Mouse (Mus musculus) E14TG2a.4 (cell line): ENCODE data around the gene Gm17175.
"Not testable (repeated sequence)": the region's sequence is repeated elsewhere in the genome, so short reads cannot be mapped to it uniquely, and the experiment has no call there.

Experiments used
- H3K27me3 ChIP-seq: 2 replicates; pipeline ENCODE4 v1.6.1; 2014; ENCODE audit warnings: low read length, control low read depth; ENCODE audit not compliant: insufficient read depth
- H3K36me3 ChIP-seq: 2 replicates; pipeline ENCODE4 v1.6.1; 2014; ENCODE audit warnings: low read length, control low read depth; ENCODE audit not compliant: insufficient read depth
- H3K4me1 ChIP-seq: replicated peaks from 2 replicates; pipeline ENCODE4 v1.6.1; 2014; ENCODE audit warnings: low read depth, low read length, control low read depth
- H3K4me3 ChIP-seq: replicated peaks from 2 replicates; pipeline ENCODE4 v1.5.1; 2014; ENCODE audit warnings: mild to moderate bottlenecking, low read length
- H3K9me3 ChIP-seq: 2 replicates; pipeline ENCODE4 v1.6.1; 2014; ENCODE audit warnings: low read length, control low read depth
- CTCF ChIP-seq: conservative IDR thresholded peaks from 2 replicates; pipeline ENCODE4 v1.5.1; 2014; ENCODE audit warnings: low read length
- NANOG ChIP-seq: IDR thresholded peaks from 2 replicates; pipeline ENCODE4 v1.6.1; 2014; ENCODE audit warnings: borderline replicate concordance, low read length, mixed read lengths
- POU5F1 ChIP-seq: IDR thresholded peaks from 2 replicates; pipeline ENCODE4 v1.6.1; 2014; ENCODE audit warnings: low read length, borderline replicate concordance

Gene Gm17175

DNA sequence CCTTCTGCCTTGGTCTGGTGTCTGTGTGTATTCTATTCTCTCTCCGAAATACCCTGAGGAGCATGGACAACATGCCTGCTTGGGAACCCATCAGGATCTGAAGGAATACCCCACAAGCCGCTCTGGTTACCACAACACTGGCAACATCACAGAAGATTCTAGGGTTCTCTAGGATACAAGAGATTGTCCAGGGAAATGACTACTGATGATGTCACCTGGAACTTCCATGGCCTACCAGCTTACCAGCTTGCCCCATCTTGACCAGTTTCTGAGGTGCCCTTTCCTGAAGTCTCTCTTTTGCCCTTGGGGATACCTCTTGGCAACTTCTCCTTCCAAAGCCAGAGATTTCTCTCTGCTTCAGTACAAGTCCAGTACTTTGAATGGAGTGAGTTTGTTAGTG, at the start of gene Gm17175:
TSS of gene Gm17175 (minus strand) at position 101 of the 400 bp plus-strand sequence.
- not testable (repeated sequence) for H3K4me3 ChIP-seq, H3K4me1 ChIP-seq, H3K36me3 ChIP-seq, H3K27me3 ChIP-seq, H3K9me3 ChIP-seq

DNA sequence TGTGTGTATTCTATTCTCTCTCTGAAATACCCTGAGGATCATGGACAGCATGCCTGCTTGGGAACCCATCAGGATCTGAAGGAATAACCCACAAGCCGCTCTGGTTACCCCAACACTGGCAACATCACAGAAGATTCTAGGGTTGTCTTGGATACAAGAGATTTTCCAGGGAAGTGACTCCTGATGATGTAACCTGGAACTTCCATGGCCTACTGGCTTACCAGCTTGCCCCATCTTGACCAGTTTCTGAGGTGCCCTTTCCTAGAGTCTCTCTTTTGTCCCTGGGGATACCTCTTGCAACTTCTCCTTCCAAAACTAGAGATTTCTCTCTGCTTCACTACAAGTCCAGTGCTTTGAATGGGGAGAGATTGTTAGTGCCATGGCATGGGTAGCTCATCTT, 37.3 kb upstream of the Gm17175 start, which contains the start of gene Gm17078:
TSS of gene Gm17078 (minus strand) at position 101 of the 400 bp plus-strand sequence.
- Histone ChIP-seq H3K27me3 (no peaks in the 10 kb centered on the region), H3K4me1 (no peaks in the 10 kb centered on the region), H3K4me3 (no peak within 1 kb of the TSS), H3K9me3 (peaks cover 3% of the 10 kb centered on the region; the same call in 1 of the 2 replicates), H3K36me3 (no peaks in the 10 kb centered on the region)
- TF ChIP-seq NANOG (no peak), CTCF (no peak), POU5F1 (no peak)

DNA sequence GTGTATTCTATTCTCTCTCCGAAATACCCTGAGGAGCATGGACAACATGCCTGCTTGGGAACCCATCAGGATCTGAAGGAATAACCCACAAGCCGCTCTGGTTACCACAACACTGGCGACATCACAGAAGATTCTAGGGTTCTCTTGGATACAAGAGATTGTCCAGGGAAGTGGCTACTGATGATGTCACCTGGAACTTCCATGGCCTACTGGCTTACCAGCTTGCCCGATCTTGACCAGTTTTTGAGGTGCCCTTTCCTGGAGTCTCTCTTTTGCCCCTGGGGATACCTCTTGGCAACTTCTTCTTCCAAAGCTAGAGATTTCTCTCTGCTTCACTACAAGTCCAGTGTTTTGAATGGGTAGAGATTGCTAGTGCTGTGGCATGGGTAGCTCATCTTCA, 18.2 kb upstream of the Gm17175 start, which contains the start of gene Gm17174:
TSS of gene Gm17174 (minus strand) at position 101 of the 400 bp plus-strand sequence.
- H3K4me3 ChIP-seq, H3K4me1 ChIP-seq, H3K27me3 ChIP-seq, H3K36me3 ChIP-seq, H3K9me3 ChIP-seq: not testable (repeated sequence)

DNA sequence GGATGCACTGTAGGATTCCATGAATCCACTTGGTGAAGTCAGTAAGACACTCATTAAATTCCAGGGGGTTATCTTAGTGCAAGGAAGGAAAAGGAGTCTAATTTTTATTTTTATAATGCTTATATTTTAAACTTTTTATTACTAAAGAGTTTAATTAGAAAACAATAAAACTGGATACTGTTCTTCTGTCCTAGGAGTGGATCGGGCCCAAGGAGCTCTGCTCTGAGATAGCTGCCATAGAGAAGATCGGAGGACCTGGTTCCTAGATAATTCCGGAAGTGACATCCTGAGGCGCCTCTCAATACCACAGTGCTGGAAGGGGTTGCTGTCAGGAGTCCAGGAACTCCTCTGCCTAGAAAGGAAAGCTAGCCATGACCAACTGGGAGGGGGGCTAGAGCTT, 21.4 kb downstream of the Gm17175 start, which contains the start of gene Gm5622:
TSS of gene Gm5622 (plus strand) at position 301 of the 400 bp plus-strand sequence.
- Histone ChIP-seq H3K4me1 (no peaks in the 10 kb centered on the region), H3K27me3 (no peaks in the 10 kb centered on the region), H3K9me3 (no peaks in the 10 kb centered on the region), H3K4me3 (no peak within 1 kb of the TSS), H3K36me3 (no peaks in the 10 kb centered on the region)
- TF ChIP-seq CTCF = no peak
- TF ChIP-seq NANOG = no peak
- TF ChIP-seq POU5F1 = no peak
